Mouse (Mus musculus): Measurements from ENCODE around the gene Tex10.

DNA sequence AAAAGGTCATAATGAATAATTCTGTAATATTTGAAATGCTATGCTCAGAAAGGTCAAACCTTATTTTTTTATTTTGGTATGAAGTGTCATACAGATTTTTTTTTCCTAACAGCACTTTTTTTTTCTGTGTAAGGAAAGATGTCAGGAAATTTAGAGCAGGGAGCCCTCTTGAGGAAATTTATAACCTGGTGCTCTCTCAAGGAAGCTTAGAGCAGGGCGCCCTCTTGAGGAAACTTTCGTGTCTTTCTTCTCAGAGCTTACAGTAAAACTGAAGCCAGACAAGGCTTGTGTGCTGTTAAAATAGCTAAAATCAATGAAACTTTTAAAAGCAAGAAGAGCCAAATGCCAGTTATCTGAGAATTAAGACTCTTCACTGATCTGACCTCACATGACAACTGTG lies 92.3 kb downstream of the Tex10 start:
- TF ChIP-seq CTCF (IDR thresholded peaks at IDR 0.05; ENCODE audit: extremely low read depth, insufficient read depth, low read length), result peak; percentile 75
- no peak for TF ChIP-seq POLR2A (IDR thresholded peaks at IDR 0.05; ENCODE audit: extremely low read depth, insufficient read depth, low read length)
